Mouse (Mus musculus): Measurements from ENCODE around the gene Six5.
A peak's percentile ranks its signal among the peaks of the same experiment; 100 is the strongest.
"Not testable (repeated sequence)": the region's sequence is repeated elsewhere in the genome, so short reads cannot be mapped to it uniquely, and the experiment has no call there.

Six5 gene

DNA sequence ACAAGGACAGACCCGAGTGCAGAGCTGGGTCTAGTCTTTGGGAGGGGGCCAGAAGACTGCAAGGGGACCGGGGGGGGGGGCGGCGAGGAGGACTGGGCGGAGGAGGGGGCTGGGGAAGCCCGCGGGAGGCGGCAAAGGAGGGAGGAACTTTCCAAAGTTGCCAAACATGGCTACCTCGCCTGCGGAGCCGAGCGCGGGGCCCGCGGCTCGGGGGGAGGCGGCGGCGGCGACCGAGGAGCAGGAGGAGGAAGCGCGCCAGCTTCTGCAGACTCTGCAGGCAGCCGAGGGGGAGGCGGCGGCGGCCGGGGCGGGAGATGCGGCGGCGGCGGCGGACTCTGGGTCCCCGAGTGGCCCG, at the start of gene Six5:
Gene Six5 (plus strand): TSS at position 124 of the 355 bp plus-strand sequence.
- no peak for DNase-seq

DNA sequence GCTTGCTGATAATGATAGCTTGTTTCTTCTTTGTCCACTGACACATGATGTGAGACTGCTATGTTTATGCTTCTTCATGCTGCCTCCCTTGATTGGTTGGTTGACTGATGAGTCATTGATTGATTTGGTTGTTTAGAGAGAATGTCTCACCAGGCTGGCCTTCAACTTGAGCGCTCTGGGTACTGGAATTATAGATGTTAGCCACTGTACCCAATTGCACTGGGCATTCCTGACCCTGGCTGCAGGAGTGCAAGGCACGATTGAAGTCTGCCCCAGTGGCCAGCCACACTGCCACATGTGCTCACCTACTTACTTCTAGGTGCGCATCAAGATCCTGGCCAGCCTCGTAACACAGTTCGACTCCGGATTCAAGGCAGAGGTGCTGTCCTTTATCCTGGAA, 49.8 kb upstream of the Six5 start:
- no peak for DNase-seq

- peak; percentile 75 to 77 for DNase-seq
Measured at GRCm38 (mm10) chr7:19046286-19047069, 47.9 kb upstream of the Six5 start.

- no peak for DNase-seq
Measured at GRCm38 (mm10) chr7:19048006-19048527, 46.3 kb upstream of the Six5 start.

DNA sequence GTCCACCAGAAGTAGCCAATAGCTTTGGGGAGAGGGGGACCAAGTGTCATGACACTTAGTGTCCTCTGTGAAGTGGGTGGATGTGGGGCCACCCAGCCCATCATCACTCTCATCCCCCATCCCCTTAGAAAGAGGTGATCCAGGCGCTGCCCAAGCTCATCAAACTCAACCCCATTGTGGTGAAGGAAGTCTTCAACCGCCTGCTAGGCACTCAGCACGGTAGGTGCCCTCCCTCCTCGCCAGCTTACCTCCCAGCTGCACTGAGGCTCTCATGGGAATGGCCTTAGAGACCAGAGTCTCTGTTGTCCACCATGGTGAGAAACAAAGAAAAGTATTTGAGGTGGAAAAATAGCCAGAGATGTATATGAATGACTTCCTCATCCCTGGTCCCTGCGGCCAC, 45.1 kb upstream of the Six5 start:
- no peak for DNase-seq

- DNase-seq = no peak
Measured at GRCm38 (mm10) chr7:19050172-19050571, 44.2 kb upstream of the Six5 start.

DNA sequence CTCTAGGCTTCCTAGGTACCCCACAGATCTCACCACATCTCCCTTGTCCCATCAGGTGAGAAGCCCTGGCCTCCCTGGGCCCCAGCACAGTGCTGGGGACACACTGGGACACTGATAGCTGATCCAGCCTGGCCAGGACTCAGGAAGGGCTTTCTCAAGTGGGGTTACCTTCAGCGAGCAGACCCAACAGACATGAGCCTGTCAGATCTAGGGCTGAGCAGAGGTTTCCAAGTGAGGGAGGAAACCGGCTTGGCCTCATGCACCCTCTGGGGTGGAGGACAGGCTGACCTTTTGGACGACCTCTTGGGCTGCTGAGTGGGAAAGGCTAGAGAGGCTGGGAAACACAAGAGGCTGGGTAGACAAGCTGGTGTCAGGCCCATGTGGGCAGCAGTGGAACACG, 43.2 kb upstream of the Six5 start:
- no peak for DNase-seq

- no peak for DNase-seq
Measured at GRCm38 (mm10) chr7:19052345-19053135, 41.9 kb upstream of the Six5 start.

DNA sequence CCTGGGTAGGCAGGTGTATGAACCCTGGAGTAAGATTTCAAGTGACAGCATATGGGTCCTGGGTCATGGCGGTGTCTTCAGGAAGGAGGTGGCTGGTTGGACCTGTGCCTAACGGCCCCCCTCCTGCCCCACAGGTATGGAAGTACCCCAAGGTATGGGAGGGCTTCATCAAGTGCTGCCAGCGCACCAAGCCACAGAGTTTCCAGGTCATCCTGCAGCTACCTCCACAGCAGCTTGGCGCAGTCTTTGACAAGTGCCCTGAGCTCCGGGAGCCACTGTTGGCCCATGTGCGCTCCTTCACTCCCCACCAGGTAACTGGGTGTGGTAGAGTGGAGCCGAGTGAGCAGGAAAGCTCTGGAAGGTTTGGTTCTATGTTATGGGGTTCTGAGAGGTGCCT, 41.3 kb upstream of the Six5 start:
- no peak for DNase-seq

DNA sequence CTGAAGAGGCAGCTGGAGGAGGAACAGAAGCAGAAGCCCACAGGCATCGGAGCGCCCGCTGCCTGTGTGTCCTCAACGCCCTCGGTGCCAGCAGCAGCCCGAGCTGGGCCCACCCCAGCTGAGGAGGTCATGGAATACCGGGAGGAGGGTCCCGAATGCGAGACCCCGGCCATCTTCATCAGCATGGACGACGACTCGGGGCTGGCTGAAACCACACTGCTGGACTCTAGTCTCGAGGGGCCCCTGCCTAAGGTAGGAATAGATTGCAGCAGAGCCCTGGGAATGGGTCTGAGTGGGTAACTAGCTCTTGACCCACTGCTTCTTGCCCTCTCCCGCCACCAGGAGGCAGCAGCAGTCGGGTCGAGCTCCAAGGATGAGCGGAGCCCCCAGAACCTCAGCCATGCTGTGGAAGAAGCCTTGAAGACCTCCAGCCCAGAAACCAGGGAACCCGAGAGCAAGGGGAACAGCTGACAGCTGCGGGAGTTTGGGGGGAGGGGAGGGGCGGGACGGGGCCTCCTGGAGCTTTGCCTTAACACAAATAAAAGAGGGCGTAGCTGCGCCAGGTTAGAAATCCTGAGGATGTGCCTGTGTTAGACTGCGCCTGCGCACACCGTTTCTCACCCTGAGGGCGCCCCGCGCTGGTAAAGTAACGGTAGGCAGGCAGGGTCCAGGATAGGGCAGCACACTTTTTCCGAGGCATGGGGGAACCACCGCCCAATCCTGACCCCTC, 40.2 kb upstream of the Six5 start, which contains the start of gene Rsph6a:
Gene Rsph6a (plus strand): TSS at position 644 of the 730 bp plus-strand sequence.
- peak; percentile 29 to 50 for DNase-seq

DNA sequence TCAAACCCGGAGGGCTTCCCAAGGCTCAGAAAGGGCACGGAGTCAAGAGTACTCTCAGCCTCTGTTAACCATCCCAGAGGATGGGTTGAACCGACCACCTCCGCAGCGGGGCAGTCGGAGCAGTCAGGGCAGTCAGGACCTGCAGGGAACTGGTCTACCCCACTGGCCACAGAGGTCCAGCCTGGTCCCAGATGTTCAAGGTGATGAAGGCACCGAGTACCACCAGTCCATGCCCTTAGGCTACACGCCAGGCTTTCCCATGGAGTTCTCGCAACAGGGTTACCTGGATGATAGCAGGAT, 39.7 kb upstream of the Six5 start:
- DNase-seq = no peak

DNA sequence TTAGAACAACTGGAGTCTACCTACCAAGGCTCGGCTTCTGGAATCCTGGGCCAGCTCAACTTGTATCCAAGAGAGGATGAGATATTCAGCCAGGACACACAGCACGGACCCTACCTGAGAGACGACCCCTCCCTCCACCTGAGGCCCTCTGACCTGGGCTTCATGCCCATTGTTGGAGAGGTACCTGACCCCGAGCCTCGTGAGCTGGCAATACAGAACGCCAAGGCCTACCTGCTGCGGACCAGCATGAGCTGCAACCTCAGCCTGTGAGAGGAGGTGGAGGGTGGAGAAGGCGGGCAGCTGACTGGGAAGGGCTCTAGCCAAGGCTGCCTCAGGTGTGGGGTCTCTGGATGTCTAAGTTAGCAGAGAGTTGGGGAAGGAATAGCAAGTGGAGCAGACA, 39.3 kb upstream of the Six5 start:
- no peak for DNase-seq

DNA sequence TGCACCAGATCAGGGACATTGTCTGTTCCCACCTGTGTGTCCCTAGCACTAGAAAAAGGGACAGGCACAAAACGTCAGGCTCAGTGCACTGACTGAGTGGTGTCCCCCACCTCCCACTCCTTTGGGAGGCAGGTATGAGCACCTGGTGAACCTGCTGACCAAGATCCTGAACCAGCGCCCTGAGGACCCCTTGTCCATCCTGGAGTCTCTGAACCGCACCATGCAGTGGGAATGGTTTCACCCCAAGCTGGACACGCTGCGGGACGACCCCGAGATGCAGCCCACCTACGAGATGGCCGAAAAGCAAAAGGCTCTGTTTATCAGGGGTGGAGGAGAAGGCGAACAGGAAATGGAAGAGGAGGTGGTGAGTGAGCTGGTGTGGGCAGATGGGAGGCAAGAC, 37.0 kb upstream of the Six5 start:
- DNase-seq = no peak

DNA sequence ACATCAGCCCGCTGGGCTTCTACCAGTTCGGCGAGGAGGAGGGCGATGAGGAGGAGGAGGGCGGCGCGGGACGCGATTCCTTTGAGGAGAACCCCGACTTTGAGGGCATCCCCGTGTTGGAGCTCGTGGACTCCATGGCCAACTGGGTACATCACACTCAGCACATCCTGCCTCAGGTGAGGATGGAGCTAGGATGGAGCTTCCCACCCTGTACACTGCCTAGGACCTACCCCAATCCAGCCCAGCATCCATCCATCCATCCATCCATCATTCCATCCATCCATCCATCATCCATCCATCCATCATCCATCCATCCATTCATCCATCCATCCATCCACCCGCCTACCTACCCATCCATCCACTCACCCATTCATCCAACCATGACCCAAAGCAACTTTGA, 28.5 kb upstream of the Six5 start:
- DNase-seq = no peak

- DNase-seq = no peak
Measured at GRCm38 (mm10) chr7:19067063-19067462, 27.3 kb upstream of the Six5 start.

- no peak for DNase-seq
Measured at GRCm38 (mm10) chr7:19067935-19068334, 26.5 kb upstream of the Six5 start.

DNA sequence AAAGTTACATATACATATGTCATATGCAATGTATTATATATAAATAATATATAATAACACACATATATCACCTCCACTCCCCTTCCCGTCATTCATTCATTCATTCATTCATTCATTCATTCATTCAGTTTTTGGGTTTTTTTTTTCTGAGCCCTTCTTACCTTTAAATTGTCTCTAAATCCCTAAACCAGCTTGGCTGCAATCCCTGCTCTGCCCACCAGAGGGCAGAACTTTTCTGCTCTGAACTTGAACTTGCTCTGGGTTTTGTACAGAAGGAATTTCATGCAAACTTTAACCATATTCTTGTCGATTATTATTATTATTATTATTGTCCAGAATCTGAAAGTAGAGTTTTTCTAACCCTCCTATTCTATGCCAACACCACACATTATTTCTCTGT, 25.7 kb upstream of the Six5 start:
- DNase-seq = peak; percentile 69 to 75

DNA sequence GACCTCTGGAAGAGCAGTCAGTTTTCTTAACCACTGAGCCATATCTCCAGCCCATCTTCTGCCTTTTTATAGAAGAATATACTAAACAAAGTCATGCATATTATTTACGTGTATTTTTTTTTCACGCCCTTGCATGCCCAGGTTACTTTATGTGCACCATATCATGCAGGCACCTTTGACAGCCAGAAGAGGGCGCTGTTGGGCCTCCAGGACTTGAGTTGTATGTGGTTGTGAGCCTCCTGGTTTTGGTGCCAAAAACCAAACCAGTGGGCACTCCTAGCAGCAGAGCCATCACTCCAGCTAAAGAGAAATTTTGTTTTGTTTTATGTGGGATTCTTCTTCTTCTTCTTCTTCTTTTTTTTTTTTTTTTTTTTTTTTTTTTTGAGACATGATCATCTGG, 24.9 kb upstream of the Six5 start:
- no peak for DNase-seq

DNA sequence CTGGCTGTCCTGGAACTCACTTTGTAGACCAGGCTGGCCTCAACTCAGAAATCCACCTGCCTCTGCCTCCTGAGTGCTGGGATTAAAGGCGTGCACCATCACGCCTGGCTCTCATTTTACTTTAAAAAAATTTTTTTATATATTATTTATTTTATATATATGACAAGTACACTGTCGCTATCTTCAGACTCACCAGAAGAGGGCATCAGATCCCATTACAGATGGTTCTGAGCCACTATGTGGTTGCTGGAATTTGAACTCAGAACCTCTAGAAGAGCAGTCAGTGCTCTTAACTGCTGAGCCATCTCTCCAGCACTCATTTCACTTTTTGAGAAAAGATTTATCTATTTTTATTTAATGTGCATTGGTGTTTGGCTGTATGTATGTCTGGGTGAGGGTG, 23.4 kb upstream of the Six5 start:
- not testable (repeated sequence) for DNase-seq

DNA sequence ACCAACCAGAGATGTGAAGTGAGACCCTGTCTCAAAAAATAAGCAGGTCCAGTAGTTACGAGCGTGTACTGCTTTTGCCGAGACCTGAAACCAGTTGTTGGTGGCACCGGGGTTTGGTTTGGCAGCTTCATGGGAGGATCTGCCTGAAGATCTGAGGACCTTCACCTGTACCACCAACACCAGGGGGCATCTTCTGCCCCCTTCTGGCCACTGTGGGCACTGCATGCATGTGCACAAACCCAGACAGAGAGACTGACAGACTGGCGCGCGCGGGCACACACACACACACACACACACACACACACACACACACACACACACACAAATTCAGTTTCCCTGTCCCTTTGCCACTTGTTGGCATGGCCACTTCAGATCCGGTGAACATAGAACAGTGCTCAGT, 20.9 kb upstream of the Six5 start:
- peak; percentile 41 to 45 for DNase-seq

DNA sequence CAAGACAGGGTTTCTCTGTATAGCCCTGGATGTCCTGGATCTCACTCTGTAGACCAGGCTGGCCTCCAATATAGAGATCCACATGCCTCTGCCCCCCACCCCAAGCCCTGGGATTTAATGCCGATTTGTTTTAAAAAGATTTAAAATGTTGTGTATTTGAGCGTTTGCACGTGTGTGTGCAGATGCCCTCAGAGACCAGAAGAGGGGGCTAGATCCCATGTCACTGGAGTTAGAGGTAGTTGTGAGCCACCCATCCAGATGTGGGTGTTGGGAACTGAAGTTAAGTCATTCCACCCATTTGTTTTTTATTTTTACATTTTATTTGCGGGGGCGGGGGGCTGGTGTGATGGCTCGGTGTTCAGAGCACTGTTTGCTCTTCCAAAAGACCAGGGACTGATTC, 19.9 kb upstream of the Six5 start:
- DNase-seq = no peak

GRCm38 (mm10) chr7:19075231-19075630, 19.2 kb upstream of the Six5 start:
- DNase-seq = no peak
